Mouse (Mus musculus): ENCODE data around the gene Dapk1. TPM values are rescaled to one million over a fixed set of nuclear protein-coding genes. Genes with fewer than 3 reads are reported as not detected.

The Dapk1 gene
- total and polyA plus RNA-seq, 3 experiments: 26.0 to 27.1 (median 26.3) TPM

DNA sequence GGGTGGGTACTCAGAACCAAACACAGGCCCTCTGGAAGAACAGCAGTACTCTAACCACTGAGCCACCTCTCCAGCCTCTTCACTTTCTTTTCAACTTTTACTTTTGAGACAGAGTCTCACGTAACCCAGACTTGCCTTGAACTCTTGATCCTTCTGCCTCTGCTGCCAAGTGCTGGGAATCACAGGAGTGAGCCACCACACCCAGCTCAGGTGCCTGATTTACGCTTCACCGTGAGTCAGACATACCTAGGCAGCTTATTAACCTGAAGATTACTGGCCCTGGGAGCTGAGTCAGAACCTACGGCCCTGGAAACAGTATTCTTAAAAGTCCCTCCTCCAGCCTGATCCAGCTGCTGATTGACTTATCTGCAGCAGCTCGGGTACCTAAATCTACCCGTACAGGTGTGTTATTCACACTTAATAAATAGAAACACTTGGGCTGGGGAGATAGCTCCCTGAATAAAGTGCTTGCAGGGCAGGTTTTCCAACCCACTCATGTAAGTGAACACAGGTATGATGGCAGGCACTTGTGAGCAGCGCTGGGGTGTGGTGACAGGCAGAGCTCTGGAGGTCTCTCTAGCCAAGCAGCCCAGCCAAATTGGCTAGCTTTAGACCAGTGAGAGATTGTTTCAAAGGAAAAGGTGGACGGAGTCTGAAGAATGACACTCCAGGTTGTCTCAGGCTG is 60.9 kb downstream of the Dapk1 start:
- no peaks in the 10 kb centered on the region; the same call in 1 of the 2 replicates for H3K36me3 ChIP-seq (ENCODE audit: control insufficient read depth, insufficient read depth, low read length)
- intact Hi-C loops (cut with DNase I): no loop called here
- H3K9ac ChIP-seq (ENCODE audit: low read depth, low read length): no peak overlapping the region
- no peak overlapping the region for H3K4me3 ChIP-seq
- H3K27ac ChIP-seq: no peak overlapping the region
- no peaks in the 10 kb centered on the region for H3K79me2 ChIP-seq (replicated peaks; ENCODE audit: control insufficient read depth, insufficient read depth, low read length)
- no peak for DNase-seq
- TF ChIP-seq POLR2A (IDR thresholded peaks at IDR 0.05; ENCODE audit: insufficient read depth, low read depth, low read length): no peak
- no peak for TF ChIP-seq CTCF (IDR thresholded peaks at IDR 0.05)
- TF ChIP-seq EP300 (IDR thresholded peaks at IDR 0.05; ENCODE audit: insufficient read depth, low read depth, low read length): no peak
- H3K27me3 ChIP-seq (ENCODE audit: control insufficient read depth, insufficient read depth, low read length): no peaks in the 10 kb centered on the region
- H3K4me1 ChIP-seq (ENCODE audit: control insufficient read depth, insufficient read depth, low read length): peaks cover 15% of the 10 kb centered on the region
- WGBS: 79% methylated on average over 8 of the region's 8 CpGs

DNA sequence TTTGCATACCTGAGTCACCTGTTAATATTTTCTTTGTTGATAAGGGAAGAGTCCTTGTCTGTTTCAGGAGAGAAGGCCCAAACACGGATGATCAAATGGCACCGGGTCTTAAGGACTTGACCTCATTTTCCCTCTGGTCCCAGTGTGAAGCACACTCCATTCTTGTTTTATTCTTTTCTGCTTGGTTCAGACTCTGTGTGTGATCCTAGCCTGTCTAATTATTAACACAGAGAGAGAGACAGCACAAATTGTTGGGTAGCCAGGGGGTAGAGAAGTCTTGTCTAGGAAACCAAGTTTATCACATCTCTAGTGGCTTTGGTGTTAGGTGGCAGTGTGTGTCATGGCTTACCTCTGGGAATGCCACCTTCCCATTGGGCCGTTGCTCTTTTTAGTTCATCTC is 62.3 kb downstream of the Dapk1 start:
- TF ChIP-seq POLR2A (IDR thresholded peaks at IDR 0.05; ENCODE audit: insufficient read depth, low read depth, low read length) (no peak), CTCF (IDR thresholded peaks at IDR 0.05) (no peak), EP300 (IDR thresholded peaks at IDR 0.05; ENCODE audit: insufficient read depth, low read depth, low read length) (no peak)
- intact Hi-C loops (cut with DNase I): no loop called here

DNA sequence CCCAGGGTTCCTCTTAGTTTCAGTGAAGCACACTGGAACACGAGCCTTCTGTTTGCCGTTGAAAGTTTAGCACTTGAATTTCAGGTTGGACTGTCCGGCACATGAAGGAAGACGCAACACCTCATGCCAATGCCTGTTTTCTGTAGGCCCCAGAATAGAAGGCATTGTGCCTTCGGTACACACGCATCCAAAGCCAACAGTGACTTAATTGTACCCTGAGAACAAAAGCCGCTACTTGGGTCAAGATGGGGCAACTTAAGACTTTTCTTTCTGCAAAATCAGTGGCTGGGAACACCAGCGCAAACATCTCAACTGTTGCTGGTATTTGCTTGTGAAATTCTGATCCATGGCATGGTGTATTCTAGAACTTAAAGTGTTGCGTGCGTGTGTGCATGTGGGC is 63.1 kb downstream of the Dapk1 start:
- DNase-seq: no peak
- Histone ChIP-seq H3K9ac (ENCODE audit: low read depth, low read length) (no peak overlapping the region), H3K27ac (no peak overlapping the region), H3K27me3 (ENCODE audit: control insufficient read depth, insufficient read depth, low read length) (no peaks in the 10 kb centered on the region), H3K79me2 (replicated peaks; ENCODE audit: control insufficient read depth, insufficient read depth, low read length) (peaks cover 3% of the 10 kb centered on the region; the same call in 1 of the 2 replicates), H3K4me1 (ENCODE audit: control insufficient read depth, insufficient read depth, low read length) (peaks cover 14% of the 10 kb centered on the region), H3K4me3 (no peak overlapping the region), H3K36me3 (ENCODE audit: control insufficient read depth, insufficient read depth, low read length) (no peaks in the 10 kb centered on the region; the same call in 1 of the 2 replicates)
- 91% methylated on average over 10 of the region's 10 CpGs for WGBS
- intact Hi-C loops (cut with DNase I): no loop called here
- no peak for TF ChIP-seq CTCF (IDR thresholded peaks at IDR 0.05)
- TF ChIP-seq POLR2A (IDR thresholded peaks at IDR 0.05; ENCODE audit: insufficient read depth, low read depth, low read length): no peak
- no peak for TF ChIP-seq EP300 (IDR thresholded peaks at IDR 0.05; ENCODE audit: insufficient read depth, low read depth, low read length)

More for the DNA sequence above, 62.3 kb downstream of the Dapk1 start:
- H3K4me3 ChIP-seq: no peak overlapping the region
- H3K27me3 ChIP-seq (ENCODE audit: control insufficient read depth, insufficient read depth, low read length): no peaks in the 10 kb centered on the region
- peaks cover 16% of the 10 kb centered on the region for H3K4me1 ChIP-seq (ENCODE audit: control insufficient read depth, insufficient read depth, low read length)
- 50% methylated on average over 3 of the region's 3 CpGs for WGBS
- H3K79me2 ChIP-seq (replicated peaks; ENCODE audit: control insufficient read depth, insufficient read depth, low read length): no peaks in the 10 kb centered on the region
- H3K36me3 ChIP-seq (ENCODE audit: control insufficient read depth, insufficient read depth, low read length): no peaks in the 10 kb centered on the region; the same call in 1 of the 2 replicates
- DNase-seq: no peak
- H3K27ac ChIP-seq: no peak overlapping the region
- no peak overlapping the region for H3K9ac ChIP-seq (ENCODE audit: low read depth, low read length)

DNA sequence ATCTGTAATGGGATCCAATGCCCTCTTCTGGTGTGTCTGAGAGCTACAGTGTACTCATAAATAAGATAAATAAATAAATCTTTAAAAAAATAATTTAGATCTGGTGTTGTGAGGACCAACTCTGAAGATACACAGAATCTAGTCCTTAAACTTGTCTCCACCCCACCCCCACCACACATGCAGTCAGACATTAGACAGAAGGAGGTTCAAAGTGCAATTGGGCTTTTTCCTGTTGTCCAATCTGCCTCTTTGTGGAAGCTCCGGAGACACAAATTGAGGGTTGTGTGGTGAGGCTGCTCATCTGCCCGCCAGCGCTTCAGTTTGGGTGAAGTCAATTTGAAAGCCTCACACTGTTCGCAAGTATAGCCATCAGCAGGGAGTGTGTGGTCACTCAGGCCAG is 63.7 kb downstream of the Dapk1 start:
- no peak overlapping the region for H3K9ac ChIP-seq (ENCODE audit: low read depth, low read length)
- no peak overlapping the region for H3K4me3 ChIP-seq
- intact Hi-C loops (cut with DNase I): no loop called here
- peaks cover 3% of the 10 kb centered on the region; the same call in 1 of the 2 replicates for H3K79me2 ChIP-seq (replicated peaks; ENCODE audit: control insufficient read depth, insufficient read depth, low read length)
- peaks cover 14% of the 10 kb centered on the region for H3K4me1 ChIP-seq (ENCODE audit: control insufficient read depth, insufficient read depth, low read length)
- 93% methylated on average over 4 of the region's 4 CpGs for WGBS
- TF ChIP-seq POLR2A (IDR thresholded peaks at IDR 0.05; ENCODE audit: insufficient read depth, low read depth, low read length) (no peak), EP300 (IDR thresholded peaks at IDR 0.05; ENCODE audit: insufficient read depth, low read depth, low read length) (no peak), CTCF (IDR thresholded peaks at IDR 0.05) (no peak)
- peaks cover under 1% of the 10 kb centered on the region for H3K36me3 ChIP-seq (ENCODE audit: control insufficient read depth, insufficient read depth, low read length)
- no peak overlapping the region for H3K27ac ChIP-seq
- no peaks in the 10 kb centered on the region for H3K27me3 ChIP-seq (ENCODE audit: control insufficient read depth, insufficient read depth, low read length)
- DNase-seq: no peak

DNA sequence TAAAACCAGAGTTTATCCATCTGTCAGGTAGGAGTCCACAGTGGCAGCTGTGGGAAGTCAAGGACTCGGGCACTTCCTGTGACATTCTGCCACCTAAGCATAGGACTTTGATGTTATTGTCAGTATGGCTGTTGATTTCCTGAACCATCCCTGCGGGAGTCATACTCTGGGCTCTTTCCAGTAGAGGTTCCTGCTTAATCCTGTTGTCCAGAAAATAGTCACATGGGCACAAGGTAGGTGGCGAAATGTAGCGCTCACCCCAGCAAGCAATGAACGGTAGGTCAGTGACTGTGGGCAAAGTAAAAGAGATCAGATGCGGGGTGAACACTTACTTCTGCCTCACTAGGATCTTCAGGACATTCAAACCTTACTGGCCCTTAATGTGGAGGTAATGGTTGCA is 66.3 kb downstream of the Dapk1 start:
- peaks cover 3% of the 10 kb centered on the region; the same call in 1 of the 2 replicates for H3K79me2 ChIP-seq (replicated peaks; ENCODE audit: control insufficient read depth, insufficient read depth, low read length)
- intact Hi-C loops (cut with DNase I): no loop called here
- H3K27me3 ChIP-seq (ENCODE audit: control insufficient read depth, insufficient read depth, low read length): no peaks in the 10 kb centered on the region
- H3K4me3 ChIP-seq: no peak overlapping the region
- H3K4me1 ChIP-seq (ENCODE audit: control insufficient read depth, insufficient read depth, low read length): peaks cover 12% of the 10 kb centered on the region
- no peak for DNase-seq
- no peak overlapping the region for H3K27ac ChIP-seq
- TF ChIP-seq EP300 (IDR thresholded peaks at IDR 0.05; ENCODE audit: insufficient read depth, low read depth, low read length) (no peak), CTCF (IDR thresholded peaks at IDR 0.05) (no peak), POLR2A (IDR thresholded peaks at IDR 0.05; ENCODE audit: insufficient read depth, low read depth, low read length) (no peak)
- no peak overlapping the region for H3K9ac ChIP-seq (ENCODE audit: low read depth, low read length)
- peaks cover 6% of the 10 kb centered on the region for H3K36me3 ChIP-seq (ENCODE audit: control insufficient read depth, insufficient read depth, low read length)
- WGBS: 65% methylated on average over 6 of the region's 6 CpGs

DNA sequence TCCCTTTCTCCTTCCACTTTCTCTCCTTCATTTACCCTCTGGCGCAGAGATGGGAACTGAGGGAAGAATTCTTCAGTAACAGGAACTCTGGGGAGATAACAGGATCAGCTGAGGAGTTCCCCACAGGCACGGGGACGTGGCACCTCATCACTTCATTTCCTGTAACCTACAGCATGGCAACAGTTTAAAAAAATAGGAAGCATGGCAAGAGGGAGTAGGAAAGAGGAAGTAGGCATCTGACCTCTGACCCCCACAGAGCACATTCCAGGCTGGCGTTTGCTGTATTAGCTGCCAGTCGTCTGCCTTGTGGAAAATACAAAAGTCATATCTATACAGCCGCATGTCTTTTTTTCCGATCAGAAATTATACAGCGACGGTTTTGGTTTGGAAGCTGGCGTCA is 68.9 kb downstream of the Dapk1 start:
- H3K27ac ChIP-seq: peak overlapping the region; percentile 62
- no peaks in the 10 kb centered on the region for H3K27me3 ChIP-seq (ENCODE audit: control insufficient read depth, insufficient read depth, low read length)
- H3K79me2 ChIP-seq (replicated peaks; ENCODE audit: control insufficient read depth, insufficient read depth, low read length): peaks cover 3% of the 10 kb centered on the region; the same call in 1 of the 2 replicates
- intact Hi-C loops (cut with DNase I): loop anchor here (5.0 kb wide), 1 partner anchor 42 kb away; no protein-coding TSS in a partner anchor
- DNase-seq: peak in 1 of 2 experiments; percentile 49
- H3K4me1 ChIP-seq (ENCODE audit: control insufficient read depth, insufficient read depth, low read length): peaks cover 18% of the 10 kb centered on the region
- H3K36me3 ChIP-seq (ENCODE audit: control insufficient read depth, insufficient read depth, low read length): peaks cover 6% of the 10 kb centered on the region
- 20% methylated on average over 10 of the region's 10 CpGs for WGBS
- no peak overlapping the region for H3K9ac ChIP-seq (ENCODE audit: low read depth, low read length)
- H3K4me3 ChIP-seq: no peak overlapping the region
- TF ChIP-seq EP300 (IDR thresholded peaks at IDR 0.05; ENCODE audit: insufficient read depth, low read depth, low read length): 0 out of 2 replicates have a peak, but pooled peaks have one; percentile 43
- no peak for TF ChIP-seq POLR2A (IDR thresholded peaks at IDR 0.05; ENCODE audit: insufficient read depth, low read depth, low read length)
- no peak for TF ChIP-seq CTCF (IDR thresholded peaks at IDR 0.05)

Measured in heart, adult 2 months (tissue).